Mouse (Mus musculus): ENCODE results near the gene Clec11a.

Gene Clec11a

DNA sequence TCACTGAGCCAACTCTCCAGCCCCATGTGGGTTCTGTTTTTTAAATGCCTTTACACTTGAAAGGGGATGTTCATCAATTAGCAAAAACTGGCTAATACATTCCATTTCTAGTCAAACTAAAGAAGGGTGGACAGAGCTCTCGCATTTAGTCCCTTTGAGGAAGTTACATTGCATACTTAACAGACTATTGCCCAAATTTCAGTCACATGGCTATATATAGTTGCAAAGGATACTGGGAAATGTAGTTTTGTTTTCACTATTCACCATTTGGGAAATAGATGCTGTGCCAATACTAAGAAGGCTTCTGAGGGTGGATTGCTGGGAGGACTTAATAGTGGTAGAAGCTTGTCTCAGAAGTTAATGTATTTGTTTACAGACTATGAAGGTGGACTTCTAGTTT is 25.7 kb downstream of the Clec11a start:
- WGBS, result 52% methylated on average over 1 of the region's 1 CpGs

DNA sequence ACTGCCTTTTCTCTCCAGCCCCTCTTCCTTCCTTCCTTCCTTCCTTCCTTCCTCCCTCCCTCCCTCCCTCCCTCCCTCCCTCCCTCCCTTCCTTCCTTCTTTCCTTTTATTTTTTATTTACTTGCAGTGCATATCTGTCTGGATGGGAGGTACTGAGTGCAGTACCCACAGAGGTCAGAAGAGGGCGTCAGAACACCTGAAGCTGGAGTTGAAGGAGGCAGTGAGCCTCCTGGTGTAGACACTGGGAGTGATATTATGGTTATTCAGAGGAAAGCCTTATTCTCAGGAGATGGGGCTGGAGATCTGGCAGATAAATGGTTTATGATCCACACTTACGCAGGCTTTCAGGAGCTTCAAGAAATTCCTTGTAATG is 29.5 kb downstream of the Clec11a start:
- WGBS, result 42% methylated on average over 2 of the region's 2 CpGs

DNA sequence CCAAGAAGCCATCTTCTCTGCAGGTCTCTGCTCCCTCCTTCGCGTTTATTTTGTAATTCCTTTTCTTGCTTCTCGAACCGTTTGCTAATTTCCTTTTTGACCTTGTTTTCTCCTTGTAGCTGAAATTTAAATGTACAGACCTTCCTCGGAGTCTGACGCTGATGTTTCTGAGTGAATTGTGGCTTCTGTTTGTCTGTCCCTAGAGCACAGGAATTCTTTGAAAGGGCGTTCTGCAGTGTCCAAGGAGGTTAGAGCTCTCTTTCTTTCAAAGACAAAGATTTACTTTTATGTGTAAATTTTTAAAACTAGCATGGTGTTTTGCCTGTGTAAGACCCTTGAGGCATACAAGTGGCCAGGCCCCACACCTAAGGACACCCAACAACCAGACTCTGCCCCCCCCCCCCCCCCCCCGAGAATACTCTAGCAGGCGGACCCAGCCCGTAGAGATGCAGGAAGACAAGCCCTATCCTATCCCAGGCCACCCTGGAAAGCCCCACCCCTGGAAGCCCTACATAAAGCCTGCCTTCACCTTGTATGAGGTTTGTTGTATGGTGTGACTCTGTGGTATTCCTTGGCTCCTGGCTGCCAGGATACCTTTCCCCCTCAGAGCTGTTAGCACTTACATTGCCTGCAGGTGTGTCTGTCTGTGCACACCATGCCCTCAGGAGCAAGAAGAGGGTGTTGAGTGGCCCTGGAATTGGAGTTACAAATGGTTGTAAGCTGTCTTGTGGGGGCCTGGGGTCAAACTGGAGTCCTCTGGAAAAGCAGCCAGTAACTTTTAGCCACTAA is 30.0 kb downstream of the Clec11a start:
- 71% methylated on average over 10 of the region's 10 CpGs for WGBS

DNA sequence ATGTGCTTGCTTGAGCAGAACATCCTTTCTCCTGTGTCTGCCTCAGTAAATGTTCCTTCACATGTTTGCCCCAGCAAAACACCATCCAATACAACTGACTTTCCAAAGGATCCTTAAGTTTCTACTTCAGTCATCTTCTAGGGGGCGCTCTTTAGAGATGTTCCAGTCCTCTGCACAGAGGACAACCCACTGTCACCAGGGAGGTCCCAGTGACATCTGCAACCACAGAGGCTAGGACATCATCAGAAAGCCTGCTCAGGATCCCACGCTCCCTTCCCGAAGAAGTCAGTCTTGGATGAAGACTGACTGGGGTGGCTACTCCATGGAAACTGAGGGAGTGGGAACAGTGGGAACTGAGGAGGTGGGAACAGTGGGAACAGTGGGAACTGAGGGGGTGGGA is 31.2 kb downstream of the Clec11a start:
- WGBS, result 71% methylated on average over 3 of the region's 3 CpGs

DNA sequence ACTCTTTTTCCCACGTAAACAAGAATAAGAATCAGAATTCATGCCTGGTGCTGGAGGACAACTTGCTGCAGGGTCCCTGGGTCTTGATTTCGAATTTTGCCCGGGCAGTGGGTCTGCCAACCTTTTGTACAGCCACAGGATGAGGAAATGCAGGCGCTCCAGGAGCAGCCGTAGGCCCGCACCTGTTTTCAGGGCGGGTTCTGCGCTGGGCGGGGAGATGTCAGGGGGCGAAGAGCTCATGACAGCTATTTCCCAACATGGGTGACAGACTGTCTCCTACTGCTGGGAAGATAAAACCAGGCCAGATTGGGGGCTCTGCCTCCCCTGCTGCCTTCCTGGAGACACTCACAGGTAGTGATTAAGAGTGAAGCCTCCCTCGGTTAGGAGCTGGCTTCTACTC is 32.6 kb downstream of the Clec11a start:
- WGBS, result 71% methylated on average over 11 of the region's 11 CpGs

DNA sequence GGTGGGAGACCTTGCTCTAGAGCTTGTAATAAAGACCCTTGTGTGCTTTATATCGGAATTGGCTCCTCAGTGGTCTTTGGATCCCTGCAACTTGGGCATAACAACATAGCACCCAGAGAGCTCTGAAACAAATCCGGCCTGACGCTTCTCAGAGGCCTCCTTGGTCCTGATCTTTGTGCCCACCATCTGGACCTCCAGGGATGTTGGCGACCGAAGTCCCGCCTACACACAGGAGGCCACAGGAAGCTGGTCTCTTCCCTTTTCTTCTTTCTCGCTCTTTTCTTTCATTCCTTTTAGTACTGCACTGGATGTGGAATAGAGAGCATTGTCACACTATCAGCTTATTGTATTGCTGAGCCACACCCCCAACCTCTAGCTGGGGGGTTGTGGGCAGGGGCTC is 33.3 kb downstream of the Clec11a start:
- WGBS, result 73% methylated on average over 7 of the region's 7 CpGs

DNA sequence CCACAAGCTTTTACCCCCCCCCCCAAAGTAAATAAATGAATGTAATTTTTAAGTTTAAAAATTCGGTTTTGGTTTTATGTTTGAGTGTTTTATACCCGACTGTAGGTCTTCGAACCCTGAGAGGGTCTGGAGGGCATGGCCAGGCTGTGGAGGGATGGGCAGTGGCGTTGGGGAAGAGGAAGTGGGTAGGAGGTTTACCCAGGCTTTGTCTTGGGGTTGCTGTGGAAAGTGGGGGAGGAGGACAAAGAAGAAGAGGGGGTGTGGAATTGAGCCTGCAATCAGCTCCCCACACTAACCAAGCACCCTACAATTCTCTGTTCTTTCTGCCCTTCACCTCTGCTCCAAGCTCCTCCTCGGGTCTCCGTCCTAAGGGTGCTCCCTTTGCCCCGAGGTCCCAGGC is 34.2 kb downstream of the Clec11a start:
- WGBS, result 86% methylated on average over 7 of the region's 7 CpGs

DNA sequence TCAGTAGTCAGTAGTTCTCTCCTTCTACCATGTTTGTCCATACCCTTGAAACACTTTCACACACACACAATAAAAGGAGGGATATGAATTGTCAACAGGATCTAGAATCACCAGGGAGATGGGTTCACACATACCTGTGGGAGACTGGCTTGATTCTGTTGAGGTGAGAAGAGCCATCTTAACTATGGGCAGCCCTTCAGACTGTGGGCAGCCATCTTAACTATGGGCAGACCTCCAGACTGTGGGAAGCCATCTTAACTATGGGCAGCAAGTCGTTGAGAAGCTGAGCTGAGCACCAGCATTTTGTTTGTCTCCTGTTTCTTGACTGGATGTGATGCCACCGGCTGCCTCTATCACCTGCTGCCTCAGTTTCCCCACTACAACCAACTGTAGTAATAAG is 35.4 kb downstream of the Clec11a start:
- WGBS, result 70% methylated on average over 2 of the region's 2 CpGs

DNA sequence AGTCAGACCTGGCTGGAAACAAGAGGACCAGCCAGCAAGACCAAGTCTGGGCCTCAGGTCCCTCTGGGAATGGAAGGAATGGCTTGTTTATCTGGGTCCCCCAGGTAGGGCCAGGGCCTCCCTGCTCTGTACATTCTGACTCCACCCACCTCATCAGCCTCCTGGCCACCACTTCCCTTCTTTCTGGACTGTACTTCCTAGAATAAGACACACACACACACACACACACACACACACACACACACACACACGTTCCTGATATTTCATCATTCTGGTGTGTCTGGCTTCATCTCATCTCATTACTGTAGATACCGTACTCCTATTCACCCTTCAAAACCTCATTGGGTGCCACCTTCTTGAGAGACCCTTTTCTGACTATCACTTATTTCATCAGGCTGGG is 37.3 kb downstream of the Clec11a start:
- 96% methylated on average over 2 of the region's 2 CpGs for WGBS

DNA sequence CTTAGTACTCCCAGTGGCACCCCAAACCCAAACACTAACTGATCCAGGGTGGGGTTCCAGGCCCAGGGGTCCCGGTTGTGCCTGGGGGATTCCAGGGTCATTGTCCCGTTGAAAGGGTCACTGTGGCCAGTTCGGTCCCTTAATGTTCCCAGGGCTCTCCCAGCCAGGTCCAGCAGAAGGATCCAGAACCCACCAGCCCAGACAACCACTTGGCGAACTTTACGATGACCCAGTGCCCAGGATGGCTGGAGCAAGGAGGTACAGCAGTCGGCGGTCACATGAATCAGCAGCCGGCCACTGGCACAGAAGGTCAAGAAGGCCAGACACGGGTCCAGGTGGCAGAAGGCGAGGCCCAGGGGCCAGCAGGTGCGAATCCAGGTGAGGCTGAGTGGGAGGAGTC is 38.6 kb downstream of the Clec11a start:
- 82% methylated on average over 11 of the region's 11 CpGs for WGBS

DNA sequence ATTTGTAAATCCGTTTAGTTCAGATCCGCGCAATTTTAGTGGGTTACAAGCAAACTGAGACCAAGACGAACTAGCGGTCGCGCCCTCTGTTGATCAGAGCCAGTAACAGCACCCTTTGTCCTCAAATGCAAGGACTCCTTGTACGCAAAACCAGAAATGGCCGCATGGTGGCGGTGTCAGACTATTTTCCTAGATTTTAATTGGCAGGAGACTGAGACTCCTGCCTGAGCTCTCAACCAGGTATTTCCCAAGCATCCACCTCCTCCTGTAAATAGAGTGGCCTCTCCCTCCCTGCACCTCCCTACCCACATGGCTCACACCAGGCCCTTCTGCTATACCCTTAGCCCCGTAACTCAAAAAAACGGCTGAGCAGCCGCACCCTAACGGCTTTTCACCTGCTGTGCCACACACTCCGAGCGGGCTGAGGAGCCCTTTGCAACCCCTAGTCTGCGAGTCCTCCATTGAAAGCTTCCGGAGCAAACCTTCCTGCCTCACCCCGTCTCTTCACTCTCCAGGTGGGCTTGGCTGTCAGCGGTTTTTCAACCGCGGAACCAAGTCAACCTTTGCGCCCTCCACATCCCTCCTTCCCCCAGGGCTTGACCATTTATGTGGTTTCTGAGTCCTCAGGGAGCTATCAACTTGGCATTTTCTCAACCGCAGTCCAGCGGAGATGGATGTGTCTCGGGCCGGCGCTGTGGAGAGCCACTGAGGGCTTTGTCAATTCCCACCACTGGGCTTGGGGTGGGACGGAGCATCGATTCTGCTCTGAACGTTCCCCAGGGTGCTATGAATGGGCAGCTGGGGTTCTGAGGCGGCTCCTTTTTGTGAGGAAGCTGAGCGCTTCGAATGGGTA is 43.7 kb downstream of the Clec11a start:
- WGBS, result 3% methylated on average over 34 of the region's 34 CpGs

DNA sequence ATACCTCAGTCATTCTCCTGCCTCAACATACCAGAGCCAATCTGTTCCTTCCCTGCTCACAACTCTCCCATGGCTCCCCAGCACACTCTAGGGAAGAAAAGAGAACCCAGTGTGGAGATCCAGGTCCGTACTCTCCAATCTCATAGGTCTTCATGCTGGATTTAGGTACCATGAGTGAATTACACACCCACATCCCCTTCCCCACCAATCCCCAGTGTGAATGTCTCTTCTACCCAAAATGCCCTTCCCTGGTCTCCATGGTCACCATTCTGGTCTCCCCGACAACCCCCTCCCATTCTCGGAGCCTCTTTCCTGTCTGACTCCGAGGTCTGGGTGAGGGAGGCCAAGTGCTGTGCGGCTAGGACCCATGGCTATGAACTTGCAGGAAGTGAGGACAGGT is 45.6 kb downstream of the Clec11a start, which contains the start of gene Gm15517:
Gene Gm15517 (plus strand): TSS at position 301 of the 400 bp plus-strand sequence.
- WGBS, result 54% methylated on average over 5 of the region's 5 CpGs

DNA sequence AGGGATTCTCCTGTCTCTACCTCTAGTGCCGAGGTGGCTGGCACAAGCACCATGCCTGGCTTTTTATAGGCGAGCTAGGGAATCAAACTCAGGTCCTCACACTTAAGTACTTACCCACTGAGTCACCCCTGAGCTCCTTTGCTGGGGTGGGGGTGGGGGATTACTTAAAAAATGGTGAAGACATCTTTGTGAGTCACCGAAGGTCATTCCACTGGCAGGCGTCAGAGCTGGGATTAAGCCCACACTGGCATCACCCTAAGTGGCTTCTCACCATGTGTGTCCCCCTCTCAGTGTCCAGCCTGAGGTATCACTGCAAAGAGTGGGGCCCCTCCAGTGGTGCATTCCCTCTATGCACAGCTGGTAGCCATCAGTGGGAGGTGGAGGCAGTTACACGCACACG is 46.3 kb downstream of the Clec11a start:
- 79% methylated on average over 6 of the region's 6 CpGs for WGBS

DNA sequence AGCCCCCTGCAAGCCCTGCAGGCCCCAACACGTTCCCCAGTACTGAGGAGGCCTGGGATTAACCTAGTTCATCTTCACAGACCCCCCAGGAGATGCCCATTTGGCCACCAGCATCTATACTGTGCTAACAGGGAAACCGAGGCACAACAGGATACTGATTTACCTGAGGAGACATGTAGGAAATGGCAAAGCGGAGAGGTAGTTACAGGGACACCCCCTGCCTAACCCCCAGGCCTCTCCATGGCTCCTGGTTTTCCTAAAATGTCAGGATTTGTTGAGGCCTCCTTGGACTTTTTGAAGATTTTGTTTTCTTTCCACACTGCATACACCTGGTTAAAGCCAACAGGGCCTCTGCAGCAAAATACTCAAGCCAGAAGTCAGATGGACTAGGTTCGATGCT is 49.4 kb downstream of the Clec11a start, which contains the start of gene Acp4:
Gene Acp4 (minus strand): TSS at position 101 of the 400 bp plus-strand sequence.
- whole genome bisulfite sequencing, result 86% methylated on average over 4 of the region's 4 CpGs

DNA sequence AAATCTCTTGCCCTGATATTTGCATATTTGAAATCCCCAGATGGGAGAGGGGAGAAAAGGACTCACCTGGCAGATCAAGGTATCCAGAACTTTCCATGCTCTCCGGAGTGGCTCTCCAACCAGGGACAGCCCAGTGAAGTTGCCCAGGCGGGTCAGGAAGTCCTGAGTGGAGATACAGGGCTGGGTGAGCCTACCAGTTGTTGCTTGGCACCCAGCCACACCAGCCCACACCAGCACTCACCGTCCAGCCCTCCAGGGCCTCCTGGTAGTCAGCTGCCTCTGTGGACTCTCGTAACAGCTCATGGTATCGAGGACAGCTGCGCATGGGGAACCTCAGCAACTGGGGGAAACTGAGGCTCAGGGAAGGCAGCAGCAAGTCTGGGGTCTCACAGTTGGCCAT is 51.8 kb downstream of the Clec11a start:
- WGBS, result 76% methylated on average over 6 of the region's 6 CpGs

DNA sequence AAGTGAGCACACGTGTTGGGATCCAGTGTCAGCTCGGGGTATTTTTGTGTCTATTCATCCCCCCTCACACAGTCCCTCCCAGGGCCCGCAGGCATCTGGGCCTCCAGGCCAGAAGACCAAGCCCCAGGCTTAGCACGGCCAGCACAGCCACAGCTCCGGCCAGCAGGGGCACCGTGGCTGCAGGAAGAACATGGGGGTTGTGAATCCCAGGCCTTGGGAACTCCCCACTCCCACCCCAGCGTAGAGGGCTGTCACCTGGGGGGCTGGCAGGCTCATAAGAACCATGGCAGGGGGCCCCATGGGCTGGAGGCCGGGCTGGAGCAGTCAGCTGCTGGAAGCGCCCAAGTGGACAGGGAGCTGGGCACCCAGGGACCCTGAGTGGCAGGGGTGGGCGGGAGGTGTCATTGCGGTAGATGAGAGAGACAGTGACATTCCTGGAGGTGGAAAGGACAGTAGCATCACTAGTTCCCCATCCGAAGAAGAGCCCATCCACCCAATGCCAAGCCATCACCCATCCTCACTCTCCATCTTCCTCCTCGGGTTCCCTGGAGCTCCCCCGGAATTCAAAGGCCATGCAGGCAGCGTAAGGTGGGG is 53.6 kb downstream of the Clec11a start:
- 63% methylated on average over 15 of the region's 15 CpGs for WGBS

All from cerebral cortex, adult 2 months (tissue).